Mouse (Mus musculus) skeletal muscle tissue, adult 2 months (tissue): ENCODE results near the gene Pglyrp1.
"Not testable (repeated sequence)": the region's sequence is repeated elsewhere in the genome, so short reads cannot be mapped to it uniquely, and the experiment has no call there.

Experiments
- DNase-seq: peaks from one replicate; pipeline ENCODE4 v3.0.0-alpha.2; 2012; ENCODE audit warnings: low read depth, low spot score

The Pglyrp1 gene

GRCm38 (mm10) chr7:18871031-18871430 lies at the start of gene Pglyrp1:
Gene Pglyrp1 (plus strand): TSS chr7:18871331.
- DNase-seq: not testable (repeated sequence)

DNA sequence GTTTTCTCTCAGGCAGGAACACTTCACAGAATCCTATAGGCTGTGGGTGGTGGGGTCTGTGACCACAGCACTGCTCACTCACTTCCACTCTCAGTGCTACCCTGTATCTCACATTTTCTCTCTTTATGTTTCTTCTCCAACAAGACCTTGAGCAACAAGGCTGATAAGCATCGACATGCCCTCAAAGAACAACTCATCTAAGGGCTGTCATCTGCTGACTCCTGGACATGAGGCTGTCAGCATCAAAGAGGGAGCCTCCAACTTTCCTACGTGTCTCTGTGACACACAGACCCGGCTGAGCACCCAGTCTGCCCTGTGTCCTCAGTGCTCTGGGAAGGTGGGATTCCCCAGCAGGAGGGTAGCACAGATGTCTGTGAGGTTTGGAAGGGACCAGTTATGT lies 49.6 kb upstream of the Pglyrp1 start, which contains the start of gene Psg17:
TSS of gene Psg17 (minus strand) at position 101 of the 400 bp plus-strand sequence.
- no peak for DNase-seq

GRCm38 (mm10) chr7:18827792-18828546 lies 43.2 kb upstream of the Pglyrp1 start:
- DNase-seq: no peak

GRCm38 (mm10) chr7:18828592-18828991 lies 42.5 kb upstream of the Pglyrp1 start:
- DNase-seq: no peak

- no peak for DNase-seq
Measured at GRCm38 (mm10) chr7:18829545-18829944, 41.6 kb upstream of the Pglyrp1 start.

DNA sequence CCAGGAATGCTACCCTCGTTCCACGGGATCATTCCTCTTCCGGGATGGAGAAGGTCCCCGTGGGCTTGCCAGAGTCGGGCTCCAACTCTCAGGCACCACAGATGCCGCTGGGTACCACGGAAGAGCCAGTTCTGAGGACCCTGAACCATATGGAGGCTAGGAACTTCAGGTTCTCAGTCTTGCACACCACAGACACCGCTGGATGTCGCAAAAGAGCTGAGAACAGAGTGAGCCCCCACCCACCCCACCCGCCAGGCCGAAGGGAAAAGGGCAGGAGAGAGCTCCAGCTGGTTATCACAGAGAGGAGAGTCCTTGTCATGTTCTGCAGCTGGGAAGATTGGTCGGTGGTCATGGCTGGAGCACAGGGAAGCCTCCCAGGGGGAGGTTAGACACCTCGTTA lies 38.8 kb upstream of the Pglyrp1 start:
- no peak for DNase-seq

GRCm38 (mm10) chr7:18839865-18840264 lies 31.3 kb upstream of the Pglyrp1 start, which contains the start of gene Mill2:
Gene Mill2 (plus strand): TSS chr7:18839966.
- DNase-seq: peak; percentile 41

- peak; percentile 84 for DNase-seq
Measured at GRCm38 (mm10) chr7:18840386-18841173, 30.6 kb upstream of the Pglyrp1 start.

GRCm38 (mm10) chr7:18841174-18841567 lies 30.0 kb upstream of the Pglyrp1 start:
- no peak for DNase-seq

DNA sequence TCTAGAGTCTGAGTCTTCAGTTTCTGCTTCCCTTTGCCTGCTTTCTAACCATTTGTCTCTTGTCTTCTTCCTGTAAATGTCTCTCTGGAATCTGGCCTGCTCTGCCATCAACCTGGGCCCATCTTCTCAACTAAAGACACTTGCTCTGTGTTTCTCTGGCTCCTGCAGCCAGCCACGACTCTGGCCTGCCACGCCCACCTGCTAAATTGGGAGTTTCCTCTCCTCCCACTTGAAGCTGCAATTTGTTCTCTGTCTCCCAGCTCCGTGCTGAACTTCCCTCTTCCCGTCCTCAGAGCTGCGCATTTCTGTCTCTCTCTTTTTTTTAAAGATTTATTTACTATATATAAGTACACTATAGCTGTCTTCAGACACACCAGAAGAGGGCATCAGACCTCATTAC lies 26.3 kb upstream of the Pglyrp1 start:
- DNase-seq: no peak

DNA sequence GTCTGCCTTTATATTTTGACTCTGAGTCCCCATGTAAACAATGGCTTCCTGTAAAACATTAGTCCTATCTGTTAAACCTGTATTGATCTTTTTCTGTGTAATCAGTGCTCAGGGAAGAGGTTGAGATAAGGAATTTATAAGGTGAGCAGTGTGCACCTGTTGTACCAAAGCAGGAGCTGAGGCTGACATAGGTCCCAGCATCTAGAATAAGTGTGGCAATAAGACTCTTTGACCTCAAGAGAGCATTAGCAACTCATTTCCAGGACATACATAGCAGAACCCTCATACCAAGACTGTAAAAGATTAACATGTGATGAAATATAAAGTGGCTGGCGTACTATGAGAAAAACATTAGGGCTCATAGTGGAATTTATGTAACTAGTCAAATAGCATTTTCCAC lies 22.7 kb upstream of the Pglyrp1 start:
- DNase-seq: no peak

GRCm38 (mm10) chr7:18858310-18858916 lies 12.7 kb upstream of the Pglyrp1 start:
- no peak for DNase-seq

- no peak for DNase-seq
Measured at GRCm38 (mm10) chr7:18862801-18863200, 8.3 kb upstream of the Pglyrp1 start.

GRCm38 (mm10) chr7:18868491-18868890 lies 2.6 kb upstream of the Pglyrp1 start:
- no peak for DNase-seq

DNA sequence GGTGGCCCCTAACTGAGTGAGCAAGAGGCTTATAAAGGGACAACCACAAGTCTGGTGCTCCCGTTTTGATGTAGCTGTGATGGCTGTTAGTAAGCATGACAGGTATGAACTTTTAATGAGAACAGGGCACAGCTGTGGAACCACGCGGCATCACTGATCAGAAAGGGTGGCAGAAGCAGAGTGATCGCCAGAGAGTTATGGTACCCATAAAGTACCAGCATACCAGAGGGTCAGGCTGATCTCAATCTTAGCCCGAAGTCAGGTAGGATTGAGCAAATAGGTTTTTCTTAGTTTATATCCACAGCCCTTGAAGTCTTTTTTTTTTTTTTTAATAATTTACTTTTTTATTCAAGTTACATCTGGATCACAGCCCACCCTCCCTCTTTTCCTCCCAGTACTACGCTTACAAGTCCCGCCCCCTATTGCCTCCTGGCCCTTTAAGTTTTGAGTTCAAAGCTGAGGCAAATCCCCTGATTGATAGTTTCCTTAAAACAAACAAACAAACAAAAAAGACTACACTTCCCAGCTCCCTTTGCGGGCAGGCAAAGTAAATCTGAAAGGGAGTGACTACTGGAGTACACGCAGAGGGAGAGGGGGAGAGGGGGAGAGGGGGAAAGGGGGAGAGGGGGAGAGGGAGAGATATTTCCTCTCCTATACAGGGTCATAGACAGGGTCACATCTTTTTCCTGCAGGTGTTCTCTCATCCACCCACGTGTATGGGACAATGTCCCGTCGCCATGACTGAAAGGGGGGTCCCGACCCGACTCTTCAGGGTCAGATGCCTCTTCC lies 1.1 kb downstream of the Pglyrp1 start:
- DNase-seq: no peak

- no peak for DNase-seq
Measured at GRCm38 (mm10) chr7:18872816-18873215, 1.7 kb downstream of the Pglyrp1 start.

DNA sequence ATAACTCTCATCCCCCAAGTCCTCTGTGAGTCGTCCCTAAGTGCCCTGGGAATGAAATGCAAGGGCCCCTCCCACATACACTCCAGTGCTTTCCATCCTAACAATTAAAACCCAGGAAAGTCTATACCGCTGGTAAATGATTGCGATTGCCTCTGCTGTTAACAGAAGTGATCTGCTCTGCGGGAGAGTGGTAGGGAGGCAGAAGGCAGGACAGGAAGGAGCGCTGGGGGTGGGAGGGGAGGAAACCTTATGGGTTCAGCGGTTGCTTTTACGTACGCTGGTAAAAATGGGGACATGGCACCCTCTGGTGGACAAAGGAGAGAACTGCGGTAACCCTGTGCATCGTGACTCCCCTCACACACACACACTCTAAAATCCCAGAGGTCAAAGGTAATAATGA lies 2.1 kb downstream of the Pglyrp1 start:
- DNase-seq: peak; percentile 66

GRCm38 (mm10) chr7:18875372-18875771 lies 4.2 kb downstream of the Pglyrp1 start:
- no peak for DNase-seq

DNA sequence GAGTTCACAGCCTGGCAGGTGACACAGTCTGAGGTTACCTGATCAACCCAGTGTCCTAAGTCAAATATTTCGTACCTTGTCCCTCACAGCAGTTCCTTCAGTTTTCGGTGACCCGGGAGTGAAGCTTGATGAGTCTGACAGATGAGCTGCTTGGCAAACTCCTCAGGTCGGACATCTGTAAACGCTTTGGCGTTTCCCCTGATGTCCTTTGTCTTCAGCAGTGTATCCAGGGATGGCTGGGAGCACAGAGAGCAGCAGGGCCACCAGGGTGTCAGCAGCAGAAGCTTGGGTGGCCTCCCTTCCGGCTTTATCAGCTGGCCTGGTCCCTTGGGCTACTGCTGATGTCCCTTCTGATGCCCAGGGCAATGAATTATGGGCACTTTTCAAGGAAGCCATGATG lies 7.6 kb downstream of the Pglyrp1 start:
- DNase-seq: no peak

DNA sequence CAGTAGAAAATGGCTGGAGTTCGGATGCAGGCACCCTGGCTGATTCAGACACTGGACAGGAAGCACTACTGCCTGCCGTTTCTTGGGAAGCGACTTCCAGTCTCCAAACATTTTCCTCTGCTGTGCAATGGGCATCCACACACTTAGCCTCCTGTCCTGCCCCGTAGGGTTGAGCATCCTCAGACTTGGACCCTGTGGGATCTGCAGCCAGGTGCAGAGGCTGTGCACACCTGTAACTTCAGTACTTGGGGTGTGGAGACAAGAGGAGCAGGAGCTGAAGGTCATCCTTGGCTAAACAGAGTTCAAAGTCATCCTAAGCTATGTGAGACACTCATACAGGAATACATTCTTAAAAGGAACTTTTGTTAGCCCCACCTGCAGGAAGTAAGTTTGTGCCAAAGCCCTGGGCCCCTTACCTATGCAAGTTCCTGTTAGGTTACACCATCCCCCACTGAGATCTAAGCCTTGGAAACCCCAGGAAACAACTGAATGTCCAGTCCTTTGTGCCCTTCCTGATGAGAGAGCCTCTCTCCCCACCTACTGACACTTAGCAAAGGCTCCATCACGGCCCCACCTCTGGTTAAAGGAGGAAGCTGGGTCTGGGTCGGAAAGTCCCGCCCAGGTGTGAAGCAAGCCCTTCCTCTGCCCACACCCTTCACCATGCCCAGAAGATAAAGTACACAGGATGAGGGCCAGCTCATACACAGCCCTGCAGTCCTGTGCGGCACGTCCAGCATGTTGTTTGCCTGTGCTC lies 13.0 kb downstream of the Pglyrp1 start:
- DNase-seq: no peak
